Mouse (Mus musculus) MEL (cell line): ENCODE measurements around the gene Pin1.
"Not testable (repeated sequence)": the region's sequence is repeated elsewhere in the genome, so short reads cannot be mapped to it uniquely, and the experiment has no call there.

Source experiments
- CTCF ChIP-seq, 3 experiments: IDR thresholded peaks in 2 of 3; conservative IDR thresholded peaks in 1 of 3; 2 replicates each; pipeline ENCODE4 v1.5.1; 2011 to 2012; ENCODE audit warnings: low read length in 3 of 3, low read depth in 2 of 3, mild to moderate bottlenecking in 2 of 3, improper control_type of control experiment in 1 of 3, inconsistent platforms in 1 of 3, mixed read lengths in 1 of 3, moderate library complexity in 1 of 3; ENCODE audit not compliant: control insufficient read depth in 1 of 3, insufficient read depth in 1 of 3, poor library complexity in 1 of 3, severe bottlenecking in 1 of 3
- GATA1 ChIP-seq: IDR thresholded peaks from 2 replicates; pipeline ENCODE4 v1.6.1; 2011; ENCODE audit warnings: low read depth, low read length, improper control_type of control experiment
- MAFK ChIP-seq: IDR thresholded peaks from 2 replicates; pipeline ENCODE4 v1.6.1; 2011; ENCODE audit warnings: low read depth, mild to moderate bottlenecking, low read length, improper control_type of control experiment, borderline replicate concordance
- MXI1 ChIP-seq: IDR thresholded peaks from 2 replicates; pipeline ENCODE4 v1.6.1; 2011; ENCODE audit warnings: mild to moderate bottlenecking, low read depth, low read length, improper control_type of control experiment
- POLR2A ChIP-seq, 2 experiments: IDR thresholded peaks; 2 replicates each; pipeline ENCODE4 v1.6.1; 2011 to 2012; ENCODE audit warnings: low read length in 2 of 2, mild to moderate bottlenecking in 2 of 2, control low read depth in 1 of 2, improper control_type of control experiment in 1 of 2, low read depth in 1 of 2, moderate library complexity in 1 of 2; ENCODE audit not compliant: control insufficient read depth in 1 of 2, insufficient read depth in 1 of 2, poor library complexity in 1 of 2
- SIN3A ChIP-seq: IDR thresholded peaks from 2 replicates; pipeline ENCODE4 v1.6.1; 2012; ENCODE audit warnings: low read length, improper control_type of control experiment, inconsistent platforms
- SMC3 ChIP-seq: IDR thresholded peaks from 2 replicates; pipeline ENCODE4 v1.6.1; 2011; ENCODE audit warnings: low read depth, low read length, improper control_type of control experiment
- TAL1 ChIP-seq: IDR thresholded peaks from 2 replicates; pipeline ENCODE4 v1.6.1; 2012; ENCODE audit warnings: mild to moderate bottlenecking, inconsistent platforms, low read length, moderate library complexity, mixed read lengths
- TBP ChIP-seq: IDR thresholded peaks from 2 replicates; pipeline ENCODE4 v1.8.0; 2011; ENCODE audit warnings: low read depth, low read length, improper control_type of control experiment
- TCF12 ChIP-seq: IDR thresholded peaks from 2 replicates; pipeline ENCODE4 v1.6.1; 2014; ENCODE audit warnings: low read depth, mild to moderate bottlenecking, inconsistent platforms, low read length, improper control_type of control experiment, moderate library complexity
- UBTF ChIP-seq: IDR thresholded peaks from 2 replicates; pipeline ENCODE4 v1.6.1; 2012; ENCODE audit warnings: low read depth, mild to moderate bottlenecking, inconsistent platforms, low read length, improper control_type of control experiment, moderate library complexity, borderline replicate concordance; ENCODE audit not compliant: insufficient read depth
- USF1 ChIP-seq: IDR thresholded peaks from 2 replicates; pipeline ENCODE4 v1.6.1; 2014; ENCODE audit warnings: low read depth, mild to moderate bottlenecking, inconsistent platforms, low read length, improper control_type of control experiment, moderate library complexity
- ZC3H11A ChIP-seq: IDR thresholded peaks from 2 replicates; pipeline ENCODE4 v1.6.1; 2012; ENCODE audit warnings: low read depth, mild to moderate bottlenecking, inconsistent platforms, low read length, improper control_type of control experiment

- TF ChIP-seq MAFK; ZC3H11A; POLR2A (IDR thresholded peaks at IDR 0.05; ENCODE audit: control insufficient read depth in 1 of 2, insufficient read depth in 1 of 2, low read depth in 1 of 2, low read length in 2 of 2, poor library complexity in 1 of 2); TAL1; GATA1; USF1; SIN3A; CTCF (IDR thresholded peaks at IDR 0.05 in 2 of 3, conservative IDR thresholded peaks at IDR 0.05 in 1 of 3; ENCODE audit: control insufficient read depth in 1 of 3, insufficient read depth in 1 of 3, low read depth in 2 of 3, low read length in 3 of 3, poor library complexity in 1 of 3, severe bottlenecking in 1 of 3); TCF12; MXI1; TBP; SMC3; UBTF: not testable (repeated sequence)
Measured at GRCm38 (mm10) chr9:20690449-20690848, 38.6 kb downstream of the Pin1 start.
